Mouse (Mus musculus) cerebellum, postnatal 36 days (tissue): ENCODE results near the gene Vmn1r169.
"Not testable (repeated sequence)": the region's sequence is repeated elsewhere in the genome, so short reads cannot be mapped to it uniquely, and the experiment has no call there.

ENCODE experiments used
- DNase-seq, 2 experiments: peaks; one replicate each; pipeline ENCODE4 v3.0.0; 2021 to 2022; ENCODE audit warnings: mixed read lengths in 2 of 2

Gene Vmn1r169

GRCm38 (mm10) chr7:23575226-23575625 is at the start of gene Vmn1r169:
Vmn1r169 (plus strand) TSS chr7:23575526.
- DNase-seq = not testable (repeated sequence)

DNA sequence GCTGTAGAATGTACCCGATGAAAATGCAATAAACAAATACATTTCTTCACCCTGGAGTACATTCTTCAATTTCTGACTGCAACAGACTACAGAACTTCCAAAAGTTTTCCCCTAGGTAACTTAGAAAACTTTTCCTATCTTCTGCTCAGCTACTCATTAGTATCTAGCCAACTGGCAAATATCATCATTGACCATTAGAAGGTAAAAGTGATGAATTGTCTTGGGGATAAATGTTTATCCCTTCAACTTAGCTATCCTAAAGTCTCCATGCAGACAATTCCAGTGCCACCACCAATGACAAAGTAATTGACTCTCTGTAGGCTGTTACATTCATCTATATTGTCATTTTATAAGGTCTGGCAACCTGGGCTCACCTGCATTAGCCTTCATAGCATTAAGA is 35.9 kb upstream of the Vmn1r169 start, which contains the start of gene Vmn1r168:
Vmn1r168 (plus strand) TSS at position 301 of the 400 bp plus-strand sequence.
- DNase-seq = not testable (repeated sequence)

DNA sequence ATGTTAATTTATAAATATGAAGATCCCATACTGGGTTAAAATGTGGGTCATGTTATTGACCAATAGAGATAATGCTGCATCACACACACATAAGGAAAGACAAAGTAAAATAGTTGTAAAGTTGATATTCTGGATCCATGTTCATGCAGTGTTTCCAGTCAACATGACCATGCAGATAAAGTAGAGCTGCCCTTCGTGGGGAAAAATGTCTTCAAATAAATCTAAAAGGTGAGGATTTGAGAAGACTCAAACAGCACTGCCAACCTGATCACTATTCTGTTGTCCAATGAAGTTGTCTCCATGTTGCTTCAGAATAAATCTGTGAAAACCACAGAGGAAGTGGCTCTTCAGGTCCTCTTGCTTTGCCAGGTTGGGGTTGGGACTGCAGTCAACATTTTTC is 30.5 kb downstream of the Vmn1r169 start, which contains the start of gene Vmn1r170:
Vmn1r170 (plus strand) TSS at position 301 of the 400 bp plus-strand sequence.
- not testable (repeated sequence) for DNase-seq
